Mouse (Mus musculus) small intestine, adult 2 months (tissue): Measurements from ENCODE around the gene Aff1. TPM values are rescaled to one million over a fixed set of nuclear protein-coding genes. Genes with fewer than 3 reads are reported as not detected.

ENCODE experiments used
- H3K27ac ChIP-seq: fragments of 200-500 bp; 2 replicates; pipeline ENCODE4 v1.5.1; 2012; ENCODE audit warnings: low read depth, low read length, control low read depth, inconsistent platforms; ENCODE audit not compliant: insufficient read depth
- H3K27me3 ChIP-seq: fragments of 200-500 bp; 2 replicates; pipeline ENCODE4 v1.6.1; 2012; ENCODE audit warnings: mild to moderate bottlenecking, moderate library complexity, low read length, inconsistent platforms; ENCODE audit not compliant: control insufficient read depth, insufficient read depth
- H3K36me3 ChIP-seq: fragments of 200-500 bp; 2 replicates; pipeline ENCODE4 v1.6.1; 2012; ENCODE audit warnings: mild to moderate bottlenecking, low read length, control low read depth, inconsistent platforms; ENCODE audit not compliant: control insufficient read depth, insufficient read depth
- H3K4me1 ChIP-seq: fragments of 200-500 bp; 2 replicates; pipeline ENCODE4 v1.6.1; 2012; ENCODE audit warnings: low read length, inconsistent platforms, mixed read lengths; ENCODE audit not compliant: control insufficient read depth, insufficient read depth, insufficient read length
- H3K4me3 ChIP-seq: fragments of 200-500 bp; 2 replicates; pipeline ENCODE4 v1.5.1; 2012; ENCODE audit warnings: low read depth, mild to moderate bottlenecking, control low read depth, inconsistent platforms, low read length, moderate library complexity
- CTCF ChIP-seq: fragments of 200-500 bp; IDR thresholded peaks from 2 replicates; pipeline ENCODE4 v1.5.1; 2012; ENCODE audit warnings: low read depth, mild to moderate bottlenecking, control low read depth, inconsistent platforms, low read length, moderate library complexity, mixed read lengths; ENCODE audit not compliant: insufficient replicate concordance, insufficient read length; ENCODE audit errors: extremely low read depth
- POLR2A ChIP-seq: fragments of 200-500 bp; IDR thresholded peaks from 2 replicates; pipeline ENCODE4 v1.6.1; 2012; ENCODE audit warnings: low read depth, mild to moderate bottlenecking, control low read depth, inconsistent platforms, low read length, moderate library complexity
- WGBS: fragments of 180-500 bp; shearing (Covaris S2); methylation state at CpG from one replicate; pipeline ENCODE4 v1.1.7; 2018; 5-methylcytosine and 5-hydroxymethylcytosine counted together
- polyA plus RNA-seq: library from polyadenylated mRNA; depleted of rRNA; stranded (reverse); fragments of >200 nt; gene quantifications from 2 replicates; pipeline ENCODE4 v1.2.3, GENCODE M21; 2012

Aff1 gene
- polyA plus RNA-seq, 1 experiment: 16.7 TPM

DNA sequence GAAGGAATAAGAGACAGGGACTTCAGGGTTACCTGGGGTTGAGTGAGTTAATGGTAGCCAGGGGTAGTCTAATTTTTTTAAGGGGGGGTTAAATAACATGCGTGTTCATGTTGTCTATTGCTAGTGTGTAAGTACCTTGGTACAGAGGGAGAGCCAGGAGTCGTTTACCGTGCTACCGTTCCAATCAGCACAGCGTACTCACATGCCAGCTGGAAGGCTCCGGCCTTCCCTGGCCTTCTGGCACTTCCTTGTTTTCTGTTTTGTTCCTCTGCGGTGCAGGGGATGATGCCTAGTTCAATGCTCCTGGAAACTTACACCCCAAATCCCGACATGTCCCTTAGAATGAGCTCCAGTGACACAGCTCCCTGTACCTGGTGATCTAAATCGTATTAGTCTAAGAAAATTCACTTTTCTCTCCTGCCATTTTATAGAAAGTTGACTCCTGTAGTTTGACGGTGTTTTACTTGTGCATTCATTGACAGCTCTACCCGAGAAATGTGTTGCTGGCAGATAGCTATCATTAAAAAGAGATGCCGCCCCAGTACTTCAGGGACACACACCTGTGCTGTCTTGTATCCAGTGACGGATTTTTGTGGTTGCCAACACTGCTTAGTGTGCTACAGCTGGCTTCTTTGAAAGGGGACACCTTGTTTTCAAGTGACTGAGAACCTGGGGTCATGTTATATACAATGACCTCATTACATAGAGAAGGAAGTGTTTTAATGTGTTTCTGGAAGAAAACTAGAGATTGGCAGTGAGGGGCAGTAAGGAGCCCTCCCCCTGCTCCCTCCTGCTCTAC lies 129.5 kb downstream of the Aff1 start:
- TF ChIP-seq CTCF (no peak), POLR2A (no peak)
- Histone ChIP-seq H3K27ac (peak overlapping the region; percentile 35), H3K4me1 (peaks cover 15% of the 10 kb centered on the region), H3K27me3 (no peaks in the 10 kb centered on the region), H3K4me3 (no peak overlapping the region), H3K36me3 (peaks cover 23% of the 10 kb centered on the region)
- 32% methylated on average over 13 of the region's 13 CpGs for WGBS

DNA sequence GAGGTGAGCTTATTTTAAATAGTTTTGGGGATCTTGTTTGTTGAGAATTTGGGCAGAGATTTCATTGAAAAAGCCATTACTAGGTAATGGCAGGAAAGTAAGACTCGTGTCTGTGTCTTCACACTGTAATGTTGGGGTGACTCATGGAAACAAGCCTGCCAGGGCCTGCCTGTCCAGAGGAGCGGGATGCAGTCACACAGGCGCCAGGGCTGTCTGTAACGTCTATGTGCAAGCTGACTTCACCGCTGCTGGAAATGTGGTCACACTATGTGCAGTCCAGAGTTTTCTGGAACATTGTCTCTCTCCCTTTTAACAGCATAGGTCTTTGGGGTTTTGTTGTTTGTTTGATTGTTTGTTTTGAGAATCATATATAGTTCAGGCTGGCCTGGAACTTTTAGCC lies 130.8 kb downstream of the Aff1 start:
- H3K27ac ChIP-seq: no peak overlapping the region
- WGBS: 84% methylated on average over 5 of the region's 5 CpGs
- TF ChIP-seq POLR2A (no peak), CTCF (no peak)

DNA sequence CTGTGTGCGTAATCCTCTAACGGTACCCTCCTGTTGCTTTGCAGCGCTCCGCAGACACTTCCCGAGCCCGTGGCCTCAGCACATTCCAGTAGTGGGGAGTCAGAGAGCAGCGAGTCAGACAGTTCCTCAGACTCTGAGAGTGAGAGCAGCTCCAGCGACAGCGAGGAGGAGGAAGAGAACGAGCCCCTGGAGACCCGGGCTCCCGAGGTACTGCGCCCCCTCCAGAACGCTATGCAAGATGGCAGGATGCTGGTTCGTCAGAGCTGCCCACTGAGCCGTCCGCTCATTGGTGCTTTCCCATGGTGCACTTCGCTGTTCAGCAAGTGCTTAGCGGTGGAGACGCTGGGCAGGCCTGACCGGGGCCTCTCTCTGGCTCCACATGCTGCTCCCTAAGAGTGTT lies 136.1 kb downstream of the Aff1 start:
- WGBS: 94% methylated on average over 21 of the region's 21 CpGs
- no peak overlapping the region for H3K27ac ChIP-seq
- peaks cover 60% of the 10 kb centered on the region for H3K36me3 ChIP-seq
- H3K27me3 ChIP-seq: no peaks in the 10 kb centered on the region
- TF ChIP-seq POLR2A: no peak
- H3K4me1 ChIP-seq: no peaks in the 10 kb centered on the region
- H3K4me3 ChIP-seq: no peak overlapping the region

More for the DNA sequence above, 130.8 kb downstream of the Aff1 start:
- H3K4me3 ChIP-seq: no peak overlapping the region
- H3K4me1 ChIP-seq: peaks cover 14% of the 10 kb centered on the region
- peaks cover 30% of the 10 kb centered on the region for H3K36me3 ChIP-seq
- H3K27me3 ChIP-seq: no peaks in the 10 kb centered on the region

DNA sequence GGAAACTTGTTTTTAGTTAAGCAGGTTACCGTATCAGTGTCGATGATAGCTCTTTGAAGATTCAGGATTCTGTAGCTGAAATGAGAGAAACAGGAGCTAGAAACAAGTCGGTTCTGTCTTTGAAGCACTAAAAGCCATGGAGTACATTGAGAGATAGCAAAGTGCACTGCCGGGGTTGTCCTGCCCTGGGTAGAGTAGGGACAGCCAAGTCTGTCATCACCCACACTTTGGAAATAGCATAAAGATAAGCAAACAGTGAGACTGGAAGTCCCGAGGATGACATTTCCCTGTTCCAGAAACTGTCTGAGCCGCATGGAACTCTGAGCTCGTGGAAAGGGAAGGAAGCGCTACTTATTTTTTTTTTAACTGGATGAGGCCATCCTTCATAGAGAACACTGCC lies 136.6 kb downstream of the Aff1 start:
- no peak overlapping the region for H3K27ac ChIP-seq

DNA sequence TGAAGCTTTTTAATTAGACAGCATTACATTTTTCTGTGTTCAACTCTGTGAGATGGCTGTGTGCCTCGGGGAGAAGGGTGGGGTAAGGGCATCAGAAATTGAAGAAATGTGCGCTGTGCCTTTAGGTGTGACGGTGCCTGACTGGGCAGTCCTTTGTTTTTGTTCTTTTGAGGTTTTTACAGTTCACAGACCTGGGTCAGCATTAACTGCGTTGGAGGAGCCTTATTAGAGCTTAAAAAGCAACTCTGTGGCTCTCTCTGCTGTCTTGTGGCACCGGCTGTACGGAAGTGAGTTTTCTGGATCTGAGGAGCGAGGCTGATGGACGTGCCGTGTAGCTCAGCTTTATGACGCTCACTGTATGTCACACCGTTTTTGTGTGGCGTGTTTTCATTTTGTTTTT lies 137.0 kb downstream of the Aff1 start:
- TF ChIP-seq POLR2A: no peak
- WGBS: 94% methylated on average over 12 of the region's 12 CpGs
- Histone ChIP-seq H3K27ac (no peak overlapping the region), H3K4me1 (no peaks in the 10 kb centered on the region), H3K4me3 (no peak overlapping the region), H3K36me3 (peaks cover 66% of the 10 kb centered on the region), H3K27me3 (no peaks in the 10 kb centered on the region)

More for the DNA sequence above, 136.6 kb downstream of the Aff1 start:
- H3K36me3 ChIP-seq: peaks cover 62% of the 10 kb centered on the region
- TF ChIP-seq POLR2A (no peak), CTCF (no peak)
- no peak overlapping the region for H3K4me3 ChIP-seq
- no peaks in the 10 kb centered on the region for H3K4me1 ChIP-seq
- no peaks in the 10 kb centered on the region for H3K27me3 ChIP-seq
- WGBS: 77% methylated on average over 8 of the region's 8 CpGs

DNA sequence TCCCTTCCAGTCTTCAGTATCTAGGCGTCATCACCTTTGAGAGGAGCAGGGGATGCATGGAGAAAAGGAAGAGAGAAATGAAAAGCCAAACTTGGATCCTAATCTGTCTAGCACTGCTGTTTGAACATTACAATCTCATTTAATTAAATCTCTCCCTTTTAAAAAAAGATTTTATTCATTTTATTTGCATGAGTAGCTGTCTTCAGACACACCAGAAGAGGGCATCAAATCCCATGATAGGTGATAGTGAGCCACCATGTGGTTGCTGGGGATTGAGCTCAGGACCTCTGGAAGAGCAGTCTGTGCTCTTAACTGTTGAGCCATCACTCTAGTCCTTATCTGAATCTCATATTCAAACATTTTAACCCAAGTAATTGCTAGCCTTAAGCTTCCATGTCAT lies 138.7 kb downstream of the Aff1 start:
- Histone ChIP-seq H3K4me3 (no peak overlapping the region), H3K36me3 (peaks cover 77% of the 10 kb centered on the region), H3K27me3 (no peaks in the 10 kb centered on the region), H3K27ac (no peak overlapping the region), H3K4me1 (no peaks in the 10 kb centered on the region)
- TF ChIP-seq CTCF: no peak
- TF ChIP-seq POLR2A: no peak
- 94% methylated on average over 1 of the region's 1 CpGs for WGBS

DNA sequence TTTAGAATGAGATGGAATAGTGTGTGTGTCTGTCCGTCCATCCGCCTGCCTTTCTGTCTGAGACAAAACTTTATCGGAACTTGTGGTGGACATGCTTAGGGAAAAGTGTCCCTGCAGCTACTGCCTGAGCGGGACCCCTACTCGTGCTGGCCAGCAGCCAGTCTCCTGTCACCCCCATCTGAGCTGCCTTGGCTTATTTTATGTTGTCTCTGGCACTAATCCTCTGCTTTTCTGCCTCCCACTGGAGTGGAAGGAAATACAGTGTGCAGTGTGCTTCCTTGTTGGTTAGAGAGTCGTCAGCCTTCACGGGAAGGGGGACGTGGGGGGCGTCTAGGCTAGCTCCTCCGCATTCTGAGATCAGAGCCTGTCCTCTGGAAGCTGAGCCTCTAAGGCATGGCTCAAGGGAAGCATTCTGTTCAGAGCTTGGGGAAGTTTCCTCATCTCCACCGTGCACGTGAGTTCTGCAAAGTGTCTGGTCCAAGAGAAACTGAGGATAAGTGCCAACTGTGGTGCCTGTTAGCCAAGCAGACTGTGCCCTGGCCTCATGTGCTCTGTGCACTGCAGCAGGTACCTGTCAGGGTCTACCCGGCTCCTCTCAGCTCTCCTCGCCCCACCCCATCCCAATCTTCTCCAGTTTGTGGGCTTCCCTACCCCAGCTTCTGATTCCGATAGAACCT lies 143.4 kb downstream of the Aff1 start:
- Histone ChIP-seq H3K27me3 (no peaks in the 10 kb centered on the region), H3K27ac (no peak overlapping the region), H3K4me3 (no peak overlapping the region), H3K4me1 (no peaks in the 10 kb centered on the region), H3K36me3 (peaks cover 57% of the 10 kb centered on the region)
- WGBS: 88% methylated on average over 15 of the region's 15 CpGs
- no peak for TF ChIP-seq CTCF
- no peak for TF ChIP-seq POLR2A
